Mouse (Mus musculus) embryonic fibroblast, embryonic 13.5 days (primary cell): ENCODE measurements around the gene Trrap.

Experiments used
- CTCF ChIP-seq: IDR thresholded peaks from 2 replicates; pipeline ENCODE4 v1.5.1; 2011; ENCODE audit warnings: mild to moderate bottlenecking, control low read depth, low read length, moderate library complexity, borderline replicate concordance; ENCODE audit not compliant: insufficient read depth
- POLR2A ChIP-seq: IDR thresholded peaks from 2 replicates; pipeline ENCODE4 v1.6.1; 2011; ENCODE audit warnings: low read depth, mild to moderate bottlenecking, control low read depth, low read length, moderate library complexity

DNA sequence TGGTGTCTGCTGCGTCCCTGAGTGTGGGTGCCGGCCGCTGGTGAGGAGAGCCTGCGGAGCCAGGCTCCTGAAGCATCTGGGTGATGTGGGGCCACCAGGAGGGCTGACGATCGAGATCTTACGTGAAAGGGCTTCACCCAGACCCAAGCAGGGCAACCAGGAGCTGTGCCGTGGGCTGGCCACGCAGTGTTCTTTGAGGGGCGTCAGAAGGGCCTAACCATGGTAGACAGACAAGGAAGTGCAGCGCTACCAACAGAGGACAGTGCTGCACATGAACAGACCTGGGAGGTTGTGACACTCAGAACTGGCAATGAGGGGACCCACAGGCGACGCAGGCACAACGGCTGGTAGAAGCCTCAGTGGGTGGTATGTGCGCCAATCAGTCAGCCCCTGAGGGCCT, 109.5 kb downstream of the Trrap start:
- TF ChIP-seq CTCF = no peak
- TF ChIP-seq POLR2A = no peak
